Mouse (Mus musculus): ENCODE results near the gene Mettl1.

GRCm38 (mm10) chr10:127075080-127075479, 33.9 kb downstream of the Mettl1 start, which contains the start of gene Agap2:
- TF ChIP-seq CTCF (IDR thresholded peaks at IDR 0.05; ENCODE audit: control insufficient read depth, insufficient read depth, low read length) = peak; percentile 76
- TF ChIP-seq POLR2A (IDR thresholded peaks at IDR 0.05; ENCODE audit: borderline replicate concordance, control insufficient read depth, low read depth, low read length) = peak; percentile 75; the same call in 1 of the 2 replicates
